Mouse (Mus musculus) neural tube, embryonic 12.5 days (tissue): ENCODE results near the gene Luzp1. TPM values are rescaled to one million over a fixed set of nuclear protein-coding genes. Genes with fewer than 3 reads are reported as not detected.

Experiments
- ATAC-seq: fragments of 200-750 bp; cut with Nextera tagmentation; 2 replicates; pipeline ENCODE4 v1.8.0; 2017; ENCODE audit warnings: low read depth, mild to moderate bottlenecking, moderate TSS enrichment, moderate library complexity; ENCODE audit not compliant: low FRiP score
- H3K27ac ChIP-seq: fragments of 300-500 bp; sonication (generic); 2 replicates; pipeline ENCODE4 v1.5.1; 2016
- H3K27me3 ChIP-seq: fragments of 300-500 bp; sonication (generic); replicated peaks from 2 replicates; pipeline ENCODE4 v1.6.1; 2016; ENCODE audit warnings: mild to moderate bottlenecking
- H3K36me3 ChIP-seq: fragments of 300-500 bp; sonication (generic); 2 replicates; pipeline ENCODE4 v1.6.1; 2016; ENCODE audit warnings: mild to moderate bottlenecking
- H3K4me1 ChIP-seq: fragments of 300-500 bp; sonication (generic); 2 replicates; pipeline ENCODE4 v1.6.1; 2016
- H3K4me2 ChIP-seq: fragments of 300-500 bp; sonication (generic); replicated peaks from 2 replicates; pipeline ENCODE4 v1.6.1; 2016; ENCODE audit warnings: mild to moderate bottlenecking
- H3K4me3 ChIP-seq: fragments of 300-500 bp; sonication (generic); 2 replicates; pipeline ENCODE4 v1.5.1; 2016
- H3K9ac ChIP-seq: fragments of 300-500 bp; sonication (generic); 2 replicates; pipeline ENCODE4 v1.6.1; 2016; ENCODE audit warnings: mild to moderate bottlenecking
- H3K9me3 ChIP-seq: fragments of 300-500 bp; sonication (generic); 2 replicates; pipeline ENCODE4 v1.6.1; 2016; ENCODE audit warnings: mild to moderate bottlenecking
- WGBS: fragments of 180-500 bp; shearing (Covaris S2); methylation state at CpG from one replicate; pipeline ENCODE4 v1.1.7; 2016; 5-methylcytosine and 5-hydroxymethylcytosine counted together
- polyA plus RNA-seq: library from polyadenylated mRNA; unstranded; fragments of >200 nt; fragmentation: Nextera tagmentation; extraction: Ambion mirVana; gene quantifications from 2 replicates; pipeline ENCODE4 v1.2.1, GENCODE M21; 2016

Luzp1 gene
- polyA plus RNA-seq, 1 experiment from 2014 or later: 82.1 TPM

DNA sequence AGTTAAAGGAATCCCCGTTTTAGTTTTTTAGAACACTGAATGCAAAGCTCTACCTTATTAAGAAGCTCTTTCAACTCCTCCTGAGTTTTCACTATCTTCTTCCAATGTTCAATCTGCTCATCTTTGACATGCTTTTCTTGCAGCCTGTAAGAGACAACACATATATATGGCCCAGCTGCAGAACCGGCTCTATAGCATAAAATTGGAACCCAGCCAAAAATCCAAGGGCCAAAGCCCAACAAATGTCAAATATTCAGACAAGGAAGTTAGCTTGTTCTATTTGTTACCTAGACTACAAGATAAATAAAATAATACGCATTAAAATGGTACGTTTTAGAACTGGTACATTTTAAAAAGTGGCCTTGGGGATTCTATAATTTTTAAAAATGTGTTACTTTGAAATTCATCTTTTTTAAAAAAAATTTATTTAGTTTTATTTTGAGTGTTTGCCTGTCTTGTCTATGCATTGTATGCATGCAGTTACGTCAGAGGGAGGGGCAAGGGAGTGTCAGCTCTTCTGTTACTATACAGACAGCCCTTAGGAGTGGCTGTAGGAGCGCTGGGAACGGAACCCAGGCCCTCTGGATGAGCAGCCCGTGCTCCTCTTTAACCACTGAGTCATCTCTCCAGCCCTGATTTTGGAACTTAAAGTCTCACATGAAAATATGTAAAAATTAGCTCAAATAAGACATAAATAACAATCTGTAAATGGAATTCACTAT, 90.9 kb downstream of the Luzp1 start:
- Histone ChIP-seq H3K36me3 (peaks cover 64% of the 10 kb centered on the region), H3K4me1 (no peaks in the 10 kb centered on the region), H3K4me2 (no peak overlapping the region), H3K27ac (no peak overlapping the region), H3K9ac (no peak overlapping the region), H3K27me3 (no peaks in the 10 kb centered on the region), H3K4me3 (no peak overlapping the region), H3K9me3 (no peaks in the 10 kb centered on the region)
- no peak for ATAC-seq
- 90% methylated on average over 8 of the region's 8 CpGs for WGBS

DNA sequence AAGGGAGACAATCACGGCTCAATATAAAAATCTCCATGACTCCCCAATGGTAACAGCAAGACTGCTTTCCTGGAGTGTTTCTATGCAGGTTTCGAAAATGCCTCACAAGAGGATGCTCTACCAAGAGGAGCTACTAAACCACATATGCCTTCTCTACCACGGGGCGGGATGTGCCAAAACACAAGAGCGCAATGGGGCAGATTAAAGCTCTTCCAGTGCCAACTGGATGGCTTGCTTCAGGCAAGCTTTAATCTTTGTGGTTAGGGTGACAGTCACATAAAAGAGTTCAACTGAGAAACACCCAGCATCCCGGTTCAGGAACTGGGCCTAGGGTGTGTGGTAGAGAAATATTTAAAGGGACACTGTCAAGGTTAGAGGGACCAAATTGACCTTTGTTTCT, 93.2 kb downstream of the Luzp1 start:
- 89% methylated on average over 6 of the region's 6 CpGs for WGBS
- Histone ChIP-seq H3K27me3 (no peaks in the 10 kb centered on the region), H3K9ac (no peak overlapping the region), H3K4me3 (no peak overlapping the region), H3K36me3 (peaks cover 67% of the 10 kb centered on the region), H3K4me1 (no peaks in the 10 kb centered on the region), H3K9me3 (no peaks in the 10 kb centered on the region), H3K4me2 (no peak overlapping the region), H3K27ac (no peak overlapping the region)
- no peak for ATAC-seq

DNA sequence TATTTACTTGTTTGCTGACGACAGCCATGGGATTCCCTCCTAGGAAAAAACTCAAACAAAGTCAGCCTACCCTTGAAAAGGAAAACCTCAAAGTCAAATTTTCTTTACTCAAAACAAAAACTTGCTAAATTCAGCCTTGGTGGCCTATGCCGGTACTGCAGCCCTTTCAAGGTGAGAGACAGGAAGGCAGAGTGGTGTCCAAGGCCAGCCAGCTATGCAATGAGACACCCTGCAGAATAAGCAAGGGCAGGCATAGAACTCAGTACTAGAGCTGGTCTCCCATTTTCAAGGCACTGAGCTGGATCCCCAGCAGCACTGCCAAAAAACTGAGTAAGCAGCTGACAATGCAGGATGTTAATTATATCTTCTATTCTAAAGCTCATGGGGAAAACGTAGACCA, 99.1 kb downstream of the Luzp1 start:
- Histone ChIP-seq H3K9ac (no peak overlapping the region), H3K4me2 (no peak overlapping the region), H3K36me3 (peaks cover 79% of the 10 kb centered on the region), H3K4me3 (no peak overlapping the region), H3K27ac (no peak overlapping the region), H3K4me1 (no peaks in the 10 kb centered on the region), H3K9me3 (no peaks in the 10 kb centered on the region), H3K27me3 (no peaks in the 10 kb centered on the region)
- no peak for ATAC-seq
- 88% methylated on average over 3 of the region's 3 CpGs for WGBS

DNA sequence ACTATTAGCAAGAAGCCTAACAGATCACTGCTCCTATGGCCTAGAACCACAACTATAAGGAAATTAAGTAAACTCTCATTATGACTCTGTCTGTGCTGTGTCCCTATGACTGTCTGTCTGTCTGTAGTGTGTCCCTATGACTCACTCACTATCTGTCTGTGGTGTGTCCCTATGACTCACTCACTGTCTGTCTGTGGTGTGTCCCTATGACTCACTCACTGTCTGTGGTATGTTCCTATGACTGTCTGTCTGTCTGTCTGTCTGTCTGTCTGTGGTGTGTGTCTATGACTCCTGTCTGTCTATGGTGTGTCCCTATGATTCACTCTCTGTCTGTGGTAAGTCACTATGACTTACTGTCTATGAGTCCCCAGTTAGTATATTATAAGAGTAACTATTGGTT, 100.4 kb downstream of the Luzp1 start:
- H3K4me3 ChIP-seq: no peak overlapping the region
- no peaks in the 10 kb centered on the region for H3K27me3 ChIP-seq
- peaks cover 70% of the 10 kb centered on the region for H3K36me3 ChIP-seq
- no peak overlapping the region for H3K27ac ChIP-seq
- ATAC-seq: no peak
- no peak overlapping the region for H3K4me2 ChIP-seq
- H3K4me1 ChIP-seq: no peaks in the 10 kb centered on the region
- H3K9me3 ChIP-seq: no peaks in the 10 kb centered on the region
- no peak overlapping the region for H3K9ac ChIP-seq

DNA sequence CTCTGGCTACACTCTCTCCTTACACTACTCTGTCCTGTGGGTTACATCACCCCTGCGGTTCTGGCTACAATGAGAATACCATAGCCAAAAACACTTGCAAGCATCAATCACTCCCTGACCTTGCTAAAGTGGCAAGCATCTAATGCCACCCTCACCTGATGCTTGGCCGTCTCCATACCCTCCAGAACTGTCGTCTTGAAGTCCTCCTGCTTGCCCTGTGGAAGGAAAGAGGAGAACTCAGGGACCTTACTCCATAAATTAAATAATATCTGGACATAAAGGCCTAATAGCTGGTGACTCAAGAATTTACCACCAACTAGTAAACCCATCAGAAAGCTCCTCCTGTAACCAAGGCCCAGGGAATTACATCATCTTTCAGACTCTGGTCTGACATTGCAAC, 112.3 kb downstream of the Luzp1 start:
- ATAC-seq: no peak
- Histone ChIP-seq H3K4me1 (peaks cover 6% of the 10 kb centered on the region; the same call in 1 of the 2 replicates), H3K9me3 (no peaks in the 10 kb centered on the region), H3K9ac (no peak overlapping the region), H3K36me3 (no peaks in the 10 kb centered on the region; the same call in 1 of the 2 replicates), H3K4me2 (no peak overlapping the region), H3K27ac (no peak overlapping the region), H3K27me3 (no peaks in the 10 kb centered on the region), H3K4me3 (no peak overlapping the region)
- WGBS: 87% methylated on average over 3 of the region's 3 CpGs

DNA sequence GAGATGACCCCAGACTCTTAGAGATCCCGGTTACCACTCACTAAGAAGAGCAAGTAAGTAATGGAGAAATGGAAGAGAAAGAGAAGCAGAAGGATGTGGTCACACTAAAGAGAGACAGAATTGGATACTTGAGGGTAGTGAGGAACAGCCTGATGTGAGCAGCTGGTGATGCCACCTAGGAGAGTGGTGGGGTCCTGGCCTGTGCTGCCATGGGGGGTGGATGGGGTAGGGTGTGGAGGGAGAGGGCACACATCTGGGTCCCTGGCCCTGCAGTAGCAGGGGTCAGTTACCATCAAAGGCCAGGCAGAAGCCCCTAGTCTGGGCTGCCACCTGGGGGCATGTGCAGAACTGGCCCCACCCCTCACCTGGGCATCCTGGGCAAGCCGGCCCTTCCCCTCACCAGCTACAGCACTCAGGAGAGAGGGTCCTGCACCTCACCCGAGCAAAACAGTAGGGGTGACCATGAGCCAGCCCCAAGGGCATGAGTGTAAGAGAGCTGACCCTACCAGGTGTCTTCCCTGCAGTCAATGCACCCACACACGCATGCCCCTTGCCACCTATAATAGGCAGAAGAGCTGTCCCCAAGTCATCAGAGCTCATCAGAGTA, 117.8 kb downstream of the Luzp1 start:
- 90% methylated on average over 4 of the region's 4 CpGs for WGBS
- peaks cover 17% of the 10 kb centered on the region; the same call in 1 of the 2 replicates for H3K4me1 ChIP-seq
- no peak for ATAC-seq

DNA sequence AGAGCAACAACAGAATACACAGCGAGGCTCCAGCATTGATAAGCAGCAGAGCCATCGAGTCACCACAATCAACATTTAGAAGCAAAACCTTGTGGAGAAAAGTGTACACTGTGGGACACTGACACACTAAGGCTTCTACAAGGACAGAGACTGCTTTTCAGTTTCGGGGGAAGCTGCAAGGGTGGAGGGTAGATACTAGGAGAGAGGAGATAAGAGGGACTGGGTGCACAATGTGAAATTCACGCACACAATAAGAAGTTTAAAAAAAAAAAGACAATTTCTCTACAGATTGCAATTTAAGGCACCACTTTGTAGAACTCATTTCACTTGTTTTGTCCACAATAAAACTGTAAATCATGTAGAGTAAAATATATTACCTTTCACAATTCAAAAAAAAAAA, 118.4 kb downstream of the Luzp1 start:
- ATAC-seq: no peak
- peaks cover 14% of the 10 kb centered on the region; the same call in 1 of the 2 replicates for H3K4me1 ChIP-seq

More for the DNA sequence above, 117.8 kb downstream of the Luzp1 start:
- no peak overlapping the region for H3K4me2 ChIP-seq
- H3K9me3 ChIP-seq: no peaks in the 10 kb centered on the region
- no peaks in the 10 kb centered on the region for H3K27me3 ChIP-seq
- H3K4me3 ChIP-seq: no peak overlapping the region
- no peak overlapping the region for H3K9ac ChIP-seq
- H3K36me3 ChIP-seq: peaks cover 16% of the 10 kb centered on the region
- H3K27ac ChIP-seq: no peak overlapping the region

DNA sequence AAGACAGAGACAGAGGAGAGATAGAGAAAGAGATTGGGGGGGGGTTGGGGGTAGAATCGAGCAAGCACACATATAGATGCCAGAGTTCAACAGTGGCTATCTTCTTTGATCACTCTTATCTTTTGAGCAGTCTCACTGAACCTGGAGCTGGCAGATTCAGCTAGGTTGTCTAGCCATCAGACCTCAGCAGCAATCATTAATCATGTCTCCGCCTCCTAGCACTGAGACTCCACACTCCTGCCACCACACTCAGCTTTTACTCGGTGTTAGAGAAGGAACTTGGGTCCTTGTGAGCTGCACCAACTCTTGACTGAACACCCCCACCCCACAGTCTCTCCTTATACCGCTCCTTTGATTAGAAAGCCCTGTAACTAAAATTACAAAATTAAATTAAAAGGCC, 122.5 kb downstream of the Luzp1 start:
- Histone ChIP-seq H3K9ac (no peak overlapping the region), H3K27me3 (no peaks in the 10 kb centered on the region), H3K4me1 (peaks cover 14% of the 10 kb centered on the region), H3K27ac (no peak overlapping the region), H3K4me3 (no peak overlapping the region), H3K36me3 (peaks cover 19% of the 10 kb centered on the region), H3K4me2 (no peak overlapping the region), H3K9me3 (no peaks in the 10 kb centered on the region)
- ATAC-seq: no peak
- 68% methylated on average over 4 of the region's 4 CpGs for WGBS

More for the DNA sequence above, 118.4 kb downstream of the Luzp1 start:
- no peaks in the 10 kb centered on the region for H3K27me3 ChIP-seq
- no peak overlapping the region for H3K4me3 ChIP-seq
- no peak overlapping the region for H3K27ac ChIP-seq
- no peak overlapping the region for H3K4me2 ChIP-seq
- WGBS: 93% methylated on average over 4 of the region's 4 CpGs
- no peak overlapping the region for H3K9ac ChIP-seq
- H3K36me3 ChIP-seq: peaks cover 19% of the 10 kb centered on the region
- H3K9me3 ChIP-seq: no peaks in the 10 kb centered on the region

DNA sequence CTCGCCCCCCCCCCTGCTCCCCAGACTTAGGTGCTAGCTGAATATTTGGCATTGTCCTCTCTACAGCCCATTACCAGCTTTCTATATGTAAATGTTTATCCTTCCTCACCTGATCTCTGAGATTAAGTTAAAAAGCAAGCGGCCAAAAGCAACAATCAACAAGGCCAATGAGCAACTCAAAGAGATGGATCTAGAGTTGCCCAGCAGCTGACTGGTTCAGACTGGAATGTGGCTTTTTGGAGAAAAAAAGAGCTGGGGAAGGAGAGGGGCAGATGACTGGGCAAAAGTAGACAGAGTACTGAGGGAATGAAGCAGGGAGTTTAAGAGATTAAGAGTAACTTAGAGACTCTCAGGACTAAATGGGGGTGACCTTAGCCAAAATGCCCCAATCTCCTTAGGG, 124.4 kb downstream of the Luzp1 start:
- peaks cover 19% of the 10 kb centered on the region for H3K36me3 ChIP-seq
- no peak for ATAC-seq
- H3K27ac ChIP-seq: no peak overlapping the region
- H3K9me3 ChIP-seq: no peaks in the 10 kb centered on the region
- no peaks in the 10 kb centered on the region for H3K27me3 ChIP-seq
- H3K4me1 ChIP-seq: peaks cover 10% of the 10 kb centered on the region
- H3K9ac ChIP-seq: no peak overlapping the region
- no peak overlapping the region for H3K4me3 ChIP-seq
- 93% methylated on average over 2 of the region's 2 CpGs for WGBS
- no peak overlapping the region for H3K4me2 ChIP-seq

DNA sequence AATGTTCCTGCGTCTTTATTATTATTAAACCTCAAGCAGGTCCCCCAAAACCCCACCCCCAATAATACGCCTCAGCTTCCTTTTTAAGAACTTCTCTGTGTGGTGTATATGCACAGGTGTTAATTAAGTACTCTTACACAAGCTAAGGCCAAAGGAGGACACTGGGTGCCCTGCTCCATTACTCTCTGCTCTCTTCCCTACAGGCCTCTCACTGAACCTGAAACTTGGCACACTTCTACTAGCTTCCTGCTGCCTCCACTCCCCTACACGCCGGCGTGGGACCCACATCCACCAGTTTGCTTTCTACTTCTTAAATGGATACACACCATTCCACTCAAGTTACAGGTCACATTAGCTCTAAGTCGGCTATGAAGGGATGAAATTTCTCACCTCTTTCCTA, 125.7 kb downstream of the Luzp1 start:
- no peak overlapping the region for H3K27ac ChIP-seq
- H3K4me1 ChIP-seq: peaks cover 14% of the 10 kb centered on the region
- 86% methylated on average over 6 of the region's 6 CpGs for WGBS
- H3K4me3 ChIP-seq: no peak overlapping the region
- no peak overlapping the region for H3K9ac ChIP-seq
- H3K4me2 ChIP-seq: no peak overlapping the region
- H3K9me3 ChIP-seq: no peaks in the 10 kb centered on the region
- no peaks in the 10 kb centered on the region for H3K27me3 ChIP-seq
- H3K36me3 ChIP-seq: peaks cover 13% of the 10 kb centered on the region
- ATAC-seq: no peak

DNA sequence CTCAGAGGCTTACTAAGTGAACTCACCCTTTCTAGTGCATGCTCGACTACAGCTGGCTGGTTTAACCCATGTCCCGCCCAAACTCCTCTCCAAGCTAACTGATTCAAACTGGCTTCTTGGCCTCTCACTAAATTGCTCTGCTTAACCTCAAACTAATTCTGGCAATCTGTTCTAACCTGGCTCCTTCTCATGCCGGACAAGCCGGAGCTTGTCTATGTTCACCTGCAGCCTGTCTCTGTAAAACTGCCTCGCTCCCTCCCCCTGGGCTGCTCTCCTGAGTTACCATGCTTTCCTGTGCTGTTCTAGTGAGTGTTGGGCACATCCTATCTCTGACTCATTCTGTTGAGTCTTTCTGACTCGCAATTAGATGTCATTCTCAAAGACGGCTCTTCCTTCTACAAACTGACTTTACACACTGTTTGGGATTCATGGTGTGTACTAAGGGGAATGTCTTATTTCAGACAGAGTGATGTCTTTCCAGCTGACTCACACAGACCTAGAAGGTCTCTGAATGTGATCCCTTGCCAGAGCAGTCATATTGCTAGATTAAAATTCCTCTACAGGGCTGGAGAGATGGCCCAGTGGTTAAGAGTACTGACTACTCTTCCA, 128.8 kb downstream of the Luzp1 start:
- Histone ChIP-seq H3K4me1 (peaks cover 23% of the 10 kb centered on the region), H3K27me3 (no peaks in the 10 kb centered on the region), H3K36me3 (no peaks in the 10 kb centered on the region), H3K4me3 (no peak overlapping the region), H3K4me2 (0 out of 2 replicates have a peak overlapping the region, but pooled peaks have one; percentile 12), H3K9ac (no peak overlapping the region), H3K9me3 (no peaks in the 10 kb centered on the region), H3K27ac (no peak overlapping the region)
- WGBS: 90% methylated on average over 7 of the region's 7 CpGs
- no peak for ATAC-seq

DNA sequence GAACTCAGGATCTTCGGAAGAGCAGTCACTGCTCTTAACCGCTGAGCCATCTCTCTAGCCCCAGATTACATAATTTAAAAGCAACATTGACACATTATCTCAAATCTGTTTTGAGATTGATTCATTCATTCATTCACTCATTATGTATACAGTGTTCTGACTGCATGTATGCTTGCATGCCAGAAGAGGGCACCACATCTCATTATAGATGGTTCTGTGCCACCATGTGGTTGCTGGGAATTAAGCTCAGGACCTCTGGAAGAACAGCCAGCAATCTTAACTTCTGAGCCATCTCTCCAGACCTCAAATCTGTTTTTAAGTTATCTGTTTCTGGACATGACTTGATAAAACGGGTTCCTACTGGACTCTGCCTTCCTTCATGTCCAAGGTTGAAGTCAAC, 130.3 kb downstream of the Luzp1 start:
- H3K27me3 ChIP-seq: no peaks in the 10 kb centered on the region
- H3K36me3 ChIP-seq: no peaks in the 10 kb centered on the region
- no peak for ATAC-seq
- H3K27ac ChIP-seq: no peak overlapping the region
- no peak overlapping the region for H3K9ac ChIP-seq
- H3K4me3 ChIP-seq: peak overlapping the region; percentile 9
- H3K9me3 ChIP-seq: no peaks in the 10 kb centered on the region
- H3K4me1 ChIP-seq: peaks cover 18% of the 10 kb centered on the region
- WGBS: 94% methylated on average over 3 of the region's 3 CpGs
- peak overlapping the region; percentile 71 for H3K4me2 ChIP-seq
